Mouse (Mus musculus): ENCODE measurements around the gene Arl3.

GRCm38 (mm10) chr19:46522433-46523044 is 50.5 kb downstream of the Arl3 start:
- TF ChIP-seq EP300 (IDR thresholded peaks at IDR 0.05; ENCODE audit: low read length) (peak; percentile 87), CTCF (conservative IDR thresholded peaks at IDR 0.05 in 1 of 2, IDR thresholded peaks at IDR 0.05 in 1 of 2; ENCODE audit: low read depth in 2 of 2, low read length in 2 of 2) (no peak), USF1 (IDR thresholded peaks at IDR 0.05; ENCODE audit: low read depth, low read length) (no peak), RAD21 (IDR thresholded peaks at IDR 0.05; ENCODE audit: low read depth, low read length) (no peak), ZKSCAN1 (IDR thresholded peaks at IDR 0.05; ENCODE audit: borderline replicate concordance, low read depth, low read length) (no peak), NELFE (IDR thresholded peaks at IDR 0.05; ENCODE audit: low read depth, low read length) (no peak), KAT2A (IDR thresholded peaks at IDR 0.05; ENCODE audit: insufficient replicate concordance, low read length) (no peak), POLR2A (IDR thresholded peaks at IDR 0.05; ENCODE audit: low read depth, low read length) (peak; percentile 44; the same call in 1 of the 2 replicates), ZC3H11A (IDR thresholded peaks at IDR 0.05; ENCODE audit: low read depth, low read length) (no peak), CHD2 (IDR thresholded peaks at IDR 0.05; ENCODE audit: low read length) (no peak), MEF2A (IDR thresholded peaks at IDR 0.05; ENCODE audit: borderline replicate concordance, low read depth, low read length) (peak; percentile 67; the same call in 1 of the 2 replicates), SIN3A (IDR thresholded peaks at IDR 0.05; ENCODE audit: low read length) (0 out of 2 replicates have a peak, but pooled peaks have one; percentile 8), SMC3 (IDR thresholded peaks at IDR 0.05; ENCODE audit: low read depth, low read length) (no peak), E2F4 (IDR thresholded peaks at IDR 0.05; ENCODE audit: insufficient replicate concordance, low read depth, low read length) (0 out of 2 replicates have a peak, but pooled peaks have one; percentile 47)

All from CH12.LX (cell line).